Mouse (Mus musculus) ES-Bruce4 (cell line): Measurements from ENCODE around the gene Ccnd1. TPM values are rescaled to one million over a fixed set of nuclear protein-coding genes. Genes with fewer than 3 reads are reported as not detected.

ENCODE experiments used
- H3K27ac ChIP-seq: 2 replicates; pipeline ENCODE4 v1.5.1; 2012; ENCODE audit warnings: low read length, inconsistent platforms; ENCODE audit not compliant: insufficient read depth
- H3K27me3 ChIP-seq: 2 replicates; pipeline ENCODE4 v1.6.1; 2012; ENCODE audit warnings: mild to moderate bottlenecking, low read length, inconsistent platforms; ENCODE audit not compliant: control insufficient read depth, poor library complexity, insufficient read depth, severe bottlenecking
- H3K36me3 ChIP-seq: 2 replicates; pipeline ENCODE4 v1.6.1; 2012; ENCODE audit warnings: inconsistent platforms, mild to moderate bottlenecking, low read length, moderate library complexity; ENCODE audit not compliant: control insufficient read depth, poor library complexity, insufficient read depth, severe bottlenecking
- H3K4me1 ChIP-seq: one replicate; pipeline ENCODE4 v1.8.1; 2011; ENCODE audit warnings: low read length; ENCODE audit not compliant: control insufficient read depth, insufficient read depth
- H3K4me3 ChIP-seq: 2 replicates; pipeline ENCODE4 v1.5.1; 2011; ENCODE audit warnings: low read depth, mild to moderate bottlenecking, low read length
- H3K9ac ChIP-seq: 2 replicates; pipeline ENCODE4 v1.6.1; 2012; ENCODE audit warnings: low read depth, mild to moderate bottlenecking, inconsistent platforms; ENCODE audit not compliant: poor library complexity, severe bottlenecking
- H3K9me3 ChIP-seq: replicated peaks from 2 replicates; pipeline ENCODE4 v1.6.1; 2012; ENCODE audit warnings: mild to moderate bottlenecking, low read length, inconsistent platforms; ENCODE audit not compliant: control insufficient read depth, poor library complexity, insufficient read depth, severe bottlenecking
- CTCF ChIP-seq: IDR thresholded peaks from one replicate; pipeline ENCODE4 v1.8.1; 2011; ENCODE audit warnings: low read depth, low read length
- EP300 ChIP-seq: IDR thresholded peaks from 2 replicates; pipeline ENCODE4 v1.6.1; 2011; ENCODE audit warnings: low read depth, low read length; ENCODE audit not compliant: insufficient read depth
- POLR2A ChIP-seq: IDR thresholded peaks from one replicate; pipeline ENCODE4 v1.8.1; 2011; ENCODE audit warnings: low read length; ENCODE audit not compliant: insufficient read depth
- polyA plus RNA-seq: library from polyadenylated mRNA; stranded (reverse); fragments of >200 nt; gene quantifications from 2 replicates; pipeline ENCODE4 v1.2.4, GENCODE M21; 2011; ENCODE audit warnings: low read depth; ENCODE audit not compliant: missing spikeins, insufficient read depth, insufficient read length

The Ccnd1 gene
- polyA plus RNA-seq, result 36.3 and 36.5 TPM in 2 replicates

GRCm38 (mm10) chr7:144939344-144940002, at the start of gene Ccnd1:
TSS of gene Ccnd1 (minus strand) at chr7:144939925.
- Histone ChIP-seq H3K9ac (peak within 1 kb of the TSS; percentile 94), H3K9me3 (no peaks in the 10 kb centered on the region), H3K36me3 (peaks cover 19% of the 10 kb centered on the region), H3K27me3 (no peaks in the 10 kb centered on the region), H3K27ac (peak within 1 kb of the TSS; percentile 64), H3K4me3 (peak within 1 kb of the TSS; percentile 84), H3K4me1 (no peaks in the 10 kb centered on the region)
- TF ChIP-seq POLR2A, result peak; percentile 51
- no peak for TF ChIP-seq CTCF

GRCm38 (mm10) chr7:144988856-144989255, 49.1 kb upstream of the Ccnd1 start:
- Histone ChIP-seq H3K4me1 (no peaks in the 10 kb centered on the region), H3K27ac (no peak overlapping the region), H3K9me3 (no peaks in the 10 kb centered on the region), H3K4me3 (no peak overlapping the region), H3K36me3 (no peaks in the 10 kb centered on the region), H3K27me3 (no peaks in the 10 kb centered on the region), H3K9ac (no peak overlapping the region)
- TF ChIP-seq EP300, result no peak
- TF ChIP-seq CTCF, result no peak
- TF ChIP-seq POLR2A, result no peak

GRCm38 (mm10) chr7:144985100-144985499, 45.4 kb upstream of the Ccnd1 start:
- H3K9ac ChIP-seq, result no peak overlapping the region
- H3K27me3 ChIP-seq, result no peaks in the 10 kb centered on the region
- TF ChIP-seq EP300 (no peak), CTCF (no peak), POLR2A (no peak)
- H3K4me1 ChIP-seq, result no peaks in the 10 kb centered on the region
- no peak overlapping the region for H3K27ac ChIP-seq
- H3K9me3 ChIP-seq, result no peaks in the 10 kb centered on the region
- no peaks in the 10 kb centered on the region for H3K36me3 ChIP-seq
- H3K4me3 ChIP-seq, result no peak overlapping the region

GRCm38 (mm10) chr7:144982358-144983110, 42.8 kb upstream of the Ccnd1 start:
- no peak overlapping the region for H3K27ac ChIP-seq
- no peak overlapping the region for H3K9ac ChIP-seq
- no peaks in the 10 kb centered on the region for H3K9me3 ChIP-seq
- no peaks in the 10 kb centered on the region for H3K36me3 ChIP-seq
- TF ChIP-seq EP300 (no peak), CTCF (no peak), POLR2A (no peak)
- H3K27me3 ChIP-seq, result no peaks in the 10 kb centered on the region
- H3K4me3 ChIP-seq, result no peak overlapping the region
- H3K4me1 ChIP-seq, result no peaks in the 10 kb centered on the region

GRCm38 (mm10) chr7:144981426-144982079, 41.8 kb upstream of the Ccnd1 start:
- Histone ChIP-seq H3K27ac (no peak overlapping the region), H3K9me3 (no peaks in the 10 kb centered on the region), H3K36me3 (no peaks in the 10 kb centered on the region), H3K9ac (no peak overlapping the region), H3K4me3 (no peak overlapping the region), H3K4me1 (no peaks in the 10 kb centered on the region), H3K27me3 (no peaks in the 10 kb centered on the region)
- no peak for TF ChIP-seq POLR2A
- TF ChIP-seq EP300, result no peak
- TF ChIP-seq CTCF, result no peak

GRCm38 (mm10) chr7:144979814-144980213, 40.1 kb upstream of the Ccnd1 start:
- Histone ChIP-seq H3K4me3 (no peak overlapping the region), H3K27me3 (no peaks in the 10 kb centered on the region), H3K27ac (no peak overlapping the region), H3K9me3 (no peaks in the 10 kb centered on the region), H3K36me3 (no peaks in the 10 kb centered on the region), H3K4me1 (no peaks in the 10 kb centered on the region), H3K9ac (no peak overlapping the region)
- no peak for TF ChIP-seq CTCF
- TF ChIP-seq EP300, result no peak
- TF ChIP-seq POLR2A, result no peak
